Mouse (Mus musculus) kidney, adult 2 months (tissue): ENCODE results near the gene Pigt. TPM values are rescaled to one million over a fixed set of nuclear protein-coding genes. Genes with fewer than 3 reads are reported as not detected.

ENCODE experiments used
- DNase-seq: peaks from one replicate; pipeline ENCODE4 v3.0.0; 2021
- H3K27ac ChIP-seq: fragments of 200-500 bp; 2 replicates; pipeline ENCODE4 v1.5.1; 2012; ENCODE audit warnings: low read depth, low read length, control low read depth, inconsistent platforms; ENCODE audit not compliant: insufficient read depth
- H3K27me3 ChIP-seq: fragments of 200-500 bp; replicated peaks from 2 replicates; pipeline ENCODE4 v1.6.1; 2012; ENCODE audit warnings: mild to moderate bottlenecking, moderate library complexity, low read length, inconsistent platforms; ENCODE audit not compliant: control insufficient read depth, insufficient read depth
- H3K36me3 ChIP-seq: fragments of 200-500 bp; 2 replicates; pipeline ENCODE4 v1.6.1; 2012; ENCODE audit warnings: mild to moderate bottlenecking, moderate library complexity, low read length, inconsistent platforms; ENCODE audit not compliant: control insufficient read depth, insufficient read depth
- H3K4me1 ChIP-seq: fragments of 200-500 bp; 2 replicates; pipeline ENCODE4 v1.6.1; 2011; ENCODE audit warnings: low read length; ENCODE audit not compliant: control insufficient read depth, insufficient read depth
- H3K4me3 ChIP-seq: fragments of 200-500 bp; 2 replicates; pipeline ENCODE4 v1.5.1; 2011; ENCODE audit warnings: mild to moderate bottlenecking, low read depth, low read length, control low read depth; ENCODE audit not compliant: insufficient read depth
- CTCF ChIP-seq: fragments of 200-500 bp; conservative IDR thresholded peaks from 2 replicates; pipeline ENCODE4 v1.5.1; 2011; ENCODE audit warnings: low read depth, mild to moderate bottlenecking, control low read depth, low read length, moderate library complexity, mixed read lengths; ENCODE audit not compliant: insufficient read depth, insufficient read length
- POLR2A ChIP-seq: fragments of 200-500 bp; IDR thresholded peaks from one replicate; pipeline ENCODE4 v1.6.1; 2011; ENCODE audit warnings: low read depth, low read length, control low read depth
- WGBS: fragments of 180-500 bp; shearing (Covaris S2); methylation state at CpG from one replicate; pipeline ENCODE4 v1.1.7; 2018; 5-methylcytosine and 5-hydroxymethylcytosine counted together
- polyA plus RNA-seq: library from polyadenylated mRNA; depleted of rRNA; stranded (reverse); fragments of >200 nt; gene quantifications from 2 replicates; pipeline ENCODE4 v1.2.3, GENCODE M21; 2012

Pigt gene
- polyA plus RNA-seq, 1 experiment, result 101 TPM

DNA sequence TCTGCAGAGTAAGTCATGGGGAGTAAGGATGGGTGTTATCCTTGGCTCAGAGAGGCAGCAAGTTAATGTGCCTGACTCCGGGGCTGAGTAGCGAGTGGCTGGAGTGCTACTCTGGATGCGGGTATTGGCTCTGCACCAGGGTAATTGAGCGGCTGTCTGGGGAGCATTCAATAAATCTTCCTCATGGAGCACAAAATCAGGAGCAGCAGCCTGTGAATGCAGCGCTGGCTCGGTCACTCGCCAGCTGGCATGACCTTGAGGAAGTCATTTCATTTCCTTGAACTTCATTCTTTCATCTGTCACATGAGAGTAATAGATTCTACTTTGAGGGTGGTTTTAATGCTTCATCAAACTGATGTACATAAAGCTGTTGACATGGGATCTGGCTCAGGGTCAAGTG is 3.2 kb downstream of the Pigt start:
- peak; percentile 54 for DNase-seq
- 29% methylated on average over 7 of the region's 7 CpGs for WGBS

GRCm38 (mm10) chr2:164504919-164505318 is 7.6 kb downstream of the Pigt start:
- 98% methylated on average over 3 of the region's 3 CpGs for WGBS

More for the DNA sequence above, 3.2 kb downstream of the Pigt start:
- H3K36me3 ChIP-seq, result peaks cover 10% of the 10 kb centered on the region
- H3K4me1 ChIP-seq, result peaks cover 4% of the 10 kb centered on the region; the same call in 1 of the 2 replicates
- peak overlapping the region; percentile 16; the same call in 1 of the 2 replicates for H3K27ac ChIP-seq
- no peaks in the 10 kb centered on the region for H3K27me3 ChIP-seq
- no peak for TF ChIP-seq POLR2A
- TF ChIP-seq CTCF, result no peak
- no peak overlapping the region for H3K4me3 ChIP-seq

DNA sequence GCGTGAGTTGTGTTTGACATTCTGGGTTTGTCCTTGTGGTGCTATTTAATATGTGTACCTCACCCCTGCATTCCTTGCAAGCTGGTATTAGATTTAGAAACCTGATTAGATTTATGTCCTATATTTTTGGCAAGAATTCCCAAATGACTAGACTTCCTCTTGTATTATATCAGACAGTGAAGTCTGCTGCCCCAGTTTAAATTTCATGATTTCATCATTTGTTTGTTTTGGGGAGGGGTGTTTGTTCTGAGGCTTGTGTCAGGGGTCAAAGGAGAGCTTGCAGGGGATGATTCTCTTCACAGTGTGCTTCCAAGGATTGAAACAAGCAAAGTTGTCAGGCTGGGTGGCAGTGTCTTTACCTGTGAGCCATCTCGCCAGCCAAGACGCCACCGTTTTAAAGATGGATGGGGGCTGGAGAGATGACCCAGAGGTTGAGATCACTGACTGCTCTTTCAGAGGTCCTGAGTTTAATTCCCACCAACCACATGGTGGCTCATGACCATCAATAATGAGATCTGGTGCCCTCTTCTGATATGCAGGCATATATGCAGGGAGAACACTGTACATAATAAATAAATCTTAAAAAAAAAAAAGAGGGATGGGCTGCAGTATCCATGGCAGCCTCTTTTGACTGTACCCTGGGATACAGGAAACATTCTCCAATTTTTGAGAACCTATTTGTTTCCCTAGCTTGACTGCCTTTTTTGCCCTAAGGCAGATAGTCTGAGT is 8.5 kb downstream of the Pigt start:
- no peak overlapping the region for H3K27ac ChIP-seq
- 82% methylated on average over 4 of the region's 4 CpGs for WGBS
- TF ChIP-seq CTCF (no peak), POLR2A (no peak)
- H3K27me3 ChIP-seq, result no peaks in the 10 kb centered on the region
- H3K4me1 ChIP-seq, result no peaks in the 10 kb centered on the region
- peaks cover 10% of the 10 kb centered on the region for H3K36me3 ChIP-seq
- DNase-seq, result no peak
- no peak overlapping the region for H3K4me3 ChIP-seq

More at GRCm38 (mm10) chr2:164504919-164505318, 7.6 kb downstream of the Pigt start:
- no peaks in the 10 kb centered on the region for H3K27me3 ChIP-seq
- H3K4me1 ChIP-seq, result no peaks in the 10 kb centered on the region
- no peak overlapping the region for H3K27ac ChIP-seq
- no peak for TF ChIP-seq POLR2A
- no peak for TF ChIP-seq CTCF
- peaks cover 10% of the 10 kb centered on the region for H3K36me3 ChIP-seq
- H3K4me3 ChIP-seq, result no peak overlapping the region
- DNase-seq, result no peak

GRCm38 (mm10) chr2:164507811-164508210 is 10.5 kb downstream of the Pigt start:
- Histone ChIP-seq H3K27me3 (no peaks in the 10 kb centered on the region), H3K27ac (no peak overlapping the region), H3K4me3 (no peak overlapping the region), H3K4me1 (no peaks in the 10 kb centered on the region), H3K36me3 (peaks cover 8% of the 10 kb centered on the region)
- TF ChIP-seq POLR2A (no peak), CTCF (no peak)
- no peak for DNase-seq
- WGBS, result 90% methylated on average over 19 of the region's 19 CpGs

DNA sequence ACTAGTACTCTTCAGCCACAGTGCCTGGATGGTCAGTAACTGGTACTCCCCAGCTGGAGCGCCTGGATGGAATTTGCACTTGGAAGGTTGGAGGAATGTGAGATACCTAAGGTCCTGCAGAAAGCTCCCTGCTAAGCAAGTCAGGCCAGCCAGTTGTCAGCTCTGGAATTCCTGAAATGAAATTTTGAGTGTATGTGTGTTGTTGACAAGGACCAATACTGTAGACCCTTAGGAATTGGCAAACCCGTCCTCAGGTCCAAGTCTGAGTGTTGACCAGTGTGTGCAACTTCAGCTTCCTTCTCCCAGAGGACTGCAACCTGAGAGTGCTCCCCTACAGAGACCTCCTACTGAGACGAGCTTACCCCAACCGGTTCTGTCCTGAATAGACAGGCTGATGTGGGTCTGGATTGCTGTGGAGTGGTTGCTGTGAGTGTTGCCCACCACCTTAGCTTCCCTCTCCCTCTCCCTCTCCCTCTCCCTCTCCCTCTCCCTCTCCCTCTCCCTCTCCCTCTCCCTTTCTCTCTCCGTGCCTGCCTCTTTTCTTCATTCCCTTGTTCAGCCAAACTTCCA is 13.4 kb downstream of the Pigt start:
- DNase-seq, result peak; percentile 67
- no peak for TF ChIP-seq POLR2A
- no peak for TF ChIP-seq CTCF
- no peaks in the 10 kb centered on the region for H3K36me3 ChIP-seq
- H3K4me3 ChIP-seq, result no peak overlapping the region
- H3K4me1 ChIP-seq, result no peaks in the 10 kb centered on the region
- 25% methylated on average over 5 of the region's 5 CpGs for WGBS
- peak overlapping the region; percentile 61; the same call in 1 of the 2 replicates for H3K27ac ChIP-seq
- H3K27me3 ChIP-seq, result no peaks in the 10 kb centered on the region

GRCm38 (mm10) chr2:164512121-164512909 is 15.0 kb downstream of the Pigt start:
- DNase-seq, result peak; percentile 28
- peak overlapping the region; percentile 15; the same call in 1 of the 2 replicates for H3K27ac ChIP-seq
- 52% methylated on average over 13 of the region's 14 CpGs for WGBS

More at GRCm38 (mm10) chr2:164512121-164512909, 15.0 kb downstream of the Pigt start:
- H3K27me3 ChIP-seq, result no peaks in the 10 kb centered on the region
- H3K4me3 ChIP-seq, result no peak overlapping the region
- TF ChIP-seq POLR2A, result no peak
- no peak for TF ChIP-seq CTCF
- H3K4me1 ChIP-seq, result no peaks in the 10 kb centered on the region
- H3K36me3 ChIP-seq, result no peaks in the 10 kb centered on the region
